Mouse (Mus musculus): ENCODE results near the gene Rfx3. TPM values are rescaled to one million over a fixed set of nuclear protein-coding genes. Genes with fewer than 3 reads are reported as not detected.

Gene Rfx3
- 100 to 1,000 TPM; 141 to 146 TPM for total RNA-seq (2021)

GRCm38 (mm10) chr19:28010471-28011395, at the start of gene Rfx3:
Rfx3 (minus strand) TSS chr19:28011166.
- peak; percentile 50 to 53 for DNase-seq

- no peak for DNase-seq
Observed at GRCm38 (mm10) chr19:28052058-28052457, 41.1 kb upstream of the Rfx3 start.

GRCm38 (mm10) chr19:28051571-28051970, 40.6 kb upstream of the Rfx3 start:
- no peak for DNase-seq

GRCm38 (mm10) chr19:28049280-28049679, 38.3 kb upstream of the Rfx3 start:
- DNase-seq = no peak

- no peak for DNase-seq
Observed at GRCm38 (mm10) chr19:28046806-28047205, 35.8 kb upstream of the Rfx3 start.

- no peak for DNase-seq
Observed at GRCm38 (mm10) chr19:28044950-28045349, 34.0 kb upstream of the Rfx3 start.

- DNase-seq = peak; percentile 79
Observed at GRCm38 (mm10) chr19:28011718-28012499, 943 bp upstream of the Rfx3 start.

- DNase-seq = peak; percentile 97 to 98
Observed at GRCm38 (mm10) chr19:28011396-28011717, 391 bp upstream of the Rfx3 start.

- DNase-seq = peak in 1 of 2 experiments; percentile 23
Observed at GRCm38 (mm10) chr19:28009587-28010281, 1.2 kb downstream of the Rfx3 start.

- DNase-seq = no peak
Observed at GRCm38 (mm10) chr19:28004190-28004589, 6.8 kb downstream of the Rfx3 start.

GRCm38 (mm10) chr19:28003474-28003873, 7.5 kb downstream of the Rfx3 start:
- DNase-seq = peak in 1 of 2 experiments; percentile 37

GRCm38 (mm10) chr19:28002708-28003107, 8.3 kb downstream of the Rfx3 start:
- DNase-seq = no peak

- DNase-seq = no peak
Observed at GRCm38 (mm10) chr19:27992800-27993199, 18.2 kb downstream of the Rfx3 start.

GRCm38 (mm10) chr19:27988746-27989145, 22.2 kb downstream of the Rfx3 start:
- DNase-seq = no peak

GRCm38 (mm10) chr19:27967590-27967989, 43.4 kb downstream of the Rfx3 start:
- no peak for DNase-seq

- DNase-seq = no peak
Observed at GRCm38 (mm10) chr19:27961271-27961670, 49.7 kb downstream of the Rfx3 start.

- no peak for DNase-seq
Observed at GRCm38 (mm10) chr19:27935453-27935852, 75.5 kb downstream of the Rfx3 start.

GRCm38 (mm10) chr19:27931136-27931535, 79.8 kb downstream of the Rfx3 start:
- DNase-seq = no peak

GRCm38 (mm10) chr19:27926378-27926777, 84.6 kb downstream of the Rfx3 start:
- DNase-seq = no peak

- DNase-seq = no peak
Observed at GRCm38 (mm10) chr19:27919040-27919439, 91.9 kb downstream of the Rfx3 start.

GRCm38 (mm10) chr19:27916446-27916845, 94.5 kb downstream of the Rfx3 start:
- peak in 1 of 2 experiments; percentile 32 for DNase-seq

- no peak for DNase-seq
Observed at GRCm38 (mm10) chr19:27906976-27907375, 104.0 kb downstream of the Rfx3 start.

GRCm38 (mm10) chr19:27905976-27906375, 105.0 kb downstream of the Rfx3 start:
- DNase-seq = no peak

Data from layer of hippocampus, postnatal 36 days (tissue).